Mouse (Mus musculus) midbrain, embryonic 12.5 days (tissue): ENCODE data around the gene Cenpa. TPM values are rescaled to one million over a fixed set of nuclear protein-coding genes. Genes with fewer than 3 reads are reported as not detected.

Experiments
- ATAC-seq: fragments of 200-750 bp; cut with Nextera tagmentation; 2 replicates; pipeline ENCODE4 v1.8.0; 2017; ENCODE audit warnings: low read depth, moderate TSS enrichment, moderate library complexity; ENCODE audit not compliant: low FRiP score
- H3K27ac ChIP-seq: fragments of 300-500 bp; sonication (generic); replicated peaks from 2 replicates; pipeline ENCODE4 v1.5.1; 2016; ENCODE audit warnings: mild to moderate bottlenecking
- H3K27me3 ChIP-seq: fragments of 300-500 bp; sonication (generic); 2 replicates; pipeline ENCODE4 v1.6.1; 2016; ENCODE audit warnings: mild to moderate bottlenecking
- H3K36me3 ChIP-seq: fragments of 300-500 bp; sonication (generic); 2 replicates; pipeline ENCODE4 v1.6.1; 2016
- H3K4me1 ChIP-seq: fragments of 300-500 bp; sonication (generic); 2 replicates; pipeline ENCODE4 v1.6.1; 2016
- H3K4me2 ChIP-seq: fragments of 300-500 bp; sonication (generic); replicated peaks from 2 replicates; pipeline ENCODE4 v1.6.1; 2016; ENCODE audit warnings: mild to moderate bottlenecking, moderate library complexity
- H3K4me3 ChIP-seq: fragments of 300-500 bp; sonication (generic); 2 replicates; pipeline ENCODE4 v1.5.1; 2016; ENCODE audit warnings: mild to moderate bottlenecking
- H3K9ac ChIP-seq: fragments of 300-500 bp; sonication (generic); replicated peaks from 2 replicates; pipeline ENCODE4 v1.6.1; 2016; ENCODE audit warnings: mild to moderate bottlenecking, moderate library complexity
- H3K9me3 ChIP-seq: fragments of 300-500 bp; sonication (generic); 2 replicates; pipeline ENCODE4 v1.6.1; 2016; ENCODE audit warnings: mild to moderate bottlenecking
- WGBS: fragments of 180-500 bp; shearing (Covaris S2); methylation state at CpG from one replicate; pipeline ENCODE4 v1.1.7; 2016; 5-methylcytosine and 5-hydroxymethylcytosine counted together
- polyA plus RNA-seq: library from polyadenylated mRNA; unstranded; fragments of >200 nt; fragmentation: Nextera tagmentation; extraction: Ambion mirVana; gene quantifications from 2 replicates; pipeline ENCODE4 v1.2.1, GENCODE M21; 2016

The Cenpa gene
- polyA plus RNA-seq, 1 experiment from 2014 or later = 290 TPM

GRCm38 (mm10) chr5:30647815-30648560, 18.6 kb upstream of the Cenpa start, which contains the start of gene Slc35f6:
Gene Slc35f6, plus strand, starts transcription at chr5:30647933.
- no peaks in the 10 kb centered on the region for H3K27me3 ChIP-seq

GRCm38 (mm10) chr5:30649558-30649957, 17.0 kb upstream of the Cenpa start:
- peaks cover 16% of the 10 kb centered on the region for H3K4me1 ChIP-seq
- H3K4me2 ChIP-seq = peak overlapping the region; percentile 96; the same call in 1 of the 2 replicates
- no peak overlapping the region for H3K4me3 ChIP-seq
- no peaks in the 10 kb centered on the region for H3K9me3 ChIP-seq
- H3K36me3 ChIP-seq = 0 out of 2 replicates have a peak, but pooled peaks cover 8% of the 10 kb centered on the region
- H3K27ac ChIP-seq = no peak overlapping the region
- no peaks in the 10 kb centered on the region for H3K27me3 ChIP-seq
- 83% methylated on average over 4 of the region's 4 CpGs for WGBS
- H3K9ac ChIP-seq = no peak overlapping the region
- ATAC-seq = no peak

More at GRCm38 (mm10) chr5:30647815-30648560, 18.6 kb upstream of the Cenpa start, which contains the start of gene Slc35f6:
- WGBS = under 1% methylated on average over 37 of the region's 38 CpGs
- peak; percentile 96 for ATAC-seq
- Histone ChIP-seq H3K27ac (peak within 1 kb of the TSS; percentile 67), H3K4me1 (peaks cover 16% of the 10 kb centered on the region), H3K9ac (peak within 1 kb of the TSS; percentile 74), H3K9me3 (no peaks in the 10 kb centered on the region), H3K4me2 (peak within 1 kb of the TSS; percentile 96), H3K36me3 (0 out of 2 replicates have a peak, but pooled peaks cover 5% of the 10 kb centered on the region), H3K4me3 (peak within 1 kb of the TSS; percentile 89)

GRCm38 (mm10) chr5:30650756-30651155, 15.8 kb upstream of the Cenpa start:
- Histone ChIP-seq H3K9ac (no peak overlapping the region), H3K4me1 (peaks cover 16% of the 10 kb centered on the region), H3K9me3 (no peaks in the 10 kb centered on the region), H3K4me2 (no peak overlapping the region), H3K27ac (no peak overlapping the region), H3K27me3 (no peaks in the 10 kb centered on the region), H3K36me3 (peaks cover 20% of the 10 kb centered on the region; the same call in 1 of the 2 replicates), H3K4me3 (no peak overlapping the region)
- 70% methylated on average over 3 of the region's 3 CpGs for WGBS
- ATAC-seq = no peak

- no peak overlapping the region for H3K27ac ChIP-seq
- H3K9me3 ChIP-seq = no peaks in the 10 kb centered on the region
- no peak overlapping the region for H3K4me2 ChIP-seq
- peaks cover 28% of the 10 kb centered on the region; the same call in 1 of the 2 replicates for H3K36me3 ChIP-seq
- ATAC-seq = no peak
- peaks cover 16% of the 10 kb centered on the region for H3K4me1 ChIP-seq
- H3K4me3 ChIP-seq = no peak overlapping the region
- WGBS = 94% methylated on average over 3 of the region's 3 CpGs
- no peak overlapping the region for H3K9ac ChIP-seq
- no peaks in the 10 kb centered on the region for H3K27me3 ChIP-seq
Observed at GRCm38 (mm10) chr5:30651554-30651953, 15.0 kb upstream of the Cenpa start.

- no peak for ATAC-seq
- Histone ChIP-seq H3K9ac (no peak overlapping the region), H3K4me3 (no peak overlapping the region), H3K4me2 (no peak overlapping the region), H3K27me3 (no peaks in the 10 kb centered on the region), H3K36me3 (peaks cover 45% of the 10 kb centered on the region), H3K4me1 (peaks cover 10% of the 10 kb centered on the region), H3K9me3 (no peaks in the 10 kb centered on the region), H3K27ac (no peak overlapping the region)
- 91% methylated on average over 6 of the region's 6 CpGs for WGBS
Observed at GRCm38 (mm10) chr5:30653246-30653645, 13.3 kb upstream of the Cenpa start.

- peaks cover 45% of the 10 kb centered on the region for H3K36me3 ChIP-seq
- H3K27me3 ChIP-seq = no peaks in the 10 kb centered on the region
- WGBS = 89% methylated on average over 8 of the region's 8 CpGs
- ATAC-seq = no peak
- H3K4me2 ChIP-seq = no peak overlapping the region
- H3K4me3 ChIP-seq = no peak overlapping the region
- no peak overlapping the region for H3K27ac ChIP-seq
- H3K4me1 ChIP-seq = no peaks in the 10 kb centered on the region
- H3K9ac ChIP-seq = no peak overlapping the region
- H3K9me3 ChIP-seq = no peaks in the 10 kb centered on the region
Observed at GRCm38 (mm10) chr5:30655042-30655441, 11.5 kb upstream of the Cenpa start.

- Histone ChIP-seq H3K4me3 (no peak overlapping the region), H3K4me1 (no peaks in the 10 kb centered on the region), H3K27me3 (no peaks in the 10 kb centered on the region), H3K4me2 (no peak overlapping the region), H3K27ac (no peak overlapping the region), H3K36me3 (peaks cover 45% of the 10 kb centered on the region), H3K9ac (no peak overlapping the region), H3K9me3 (no peaks in the 10 kb centered on the region)
- 90% methylated on average over 6 of the region's 6 CpGs for WGBS
- ATAC-seq = no peak
Observed at GRCm38 (mm10) chr5:30655526-30656195, 10.9 kb upstream of the Cenpa start.

GRCm38 (mm10) chr5:30659042-30659441, 7.5 kb upstream of the Cenpa start:
- 85% methylated on average over 4 of the region's 4 CpGs for WGBS

GRCm38 (mm10) chr5:30660278-30660677, 6.3 kb upstream of the Cenpa start:
- Histone ChIP-seq H3K9me3 (no peaks in the 10 kb centered on the region), H3K4me3 (no peak overlapping the region), H3K27ac (no peak overlapping the region), H3K27me3 (no peaks in the 10 kb centered on the region), H3K4me1 (no peaks in the 10 kb centered on the region), H3K36me3 (peaks cover 30% of the 10 kb centered on the region), H3K4me2 (no peak overlapping the region), H3K9ac (no peak overlapping the region)
- no peak for ATAC-seq
- WGBS = 86% methylated on average over 1 of the region's 1 CpGs

More at GRCm38 (mm10) chr5:30659042-30659441, 7.5 kb upstream of the Cenpa start:
- Histone ChIP-seq H3K4me2 (no peak overlapping the region), H3K4me1 (no peaks in the 10 kb centered on the region), H3K27me3 (no peaks in the 10 kb centered on the region), H3K9me3 (no peaks in the 10 kb centered on the region), H3K27ac (no peak overlapping the region), H3K36me3 (peaks cover 39% of the 10 kb centered on the region), H3K9ac (no peak overlapping the region), H3K4me3 (no peak overlapping the region)
- no peak for ATAC-seq

GRCm38 (mm10) chr5:30660813-30661212, 5.8 kb upstream of the Cenpa start:
- Histone ChIP-seq H3K27me3 (no peaks in the 10 kb centered on the region), H3K36me3 (peaks cover 25% of the 10 kb centered on the region), H3K9me3 (no peaks in the 10 kb centered on the region), H3K4me1 (no peaks in the 10 kb centered on the region), H3K27ac (no peak overlapping the region), H3K4me2 (no peak overlapping the region), H3K9ac (no peak overlapping the region), H3K4me3 (no peak overlapping the region)
- 99% methylated on average over 5 of the region's 5 CpGs for WGBS
- ATAC-seq = no peak

GRCm38 (mm10) chr5:30665360-30665759, 1.2 kb upstream of the Cenpa start:
- peaks cover 15% of the 10 kb centered on the region for H3K36me3 ChIP-seq
- H3K4me3 ChIP-seq = no peak overlapping the region
- no peaks in the 10 kb centered on the region for H3K27me3 ChIP-seq
- WGBS = 95% methylated on average over 9 of the region's 9 CpGs
- H3K4me1 ChIP-seq = peaks cover 23% of the 10 kb centered on the region
- no peak overlapping the region for H3K27ac ChIP-seq
- no peaks in the 10 kb centered on the region for H3K9me3 ChIP-seq
- H3K9ac ChIP-seq = no peak overlapping the region
- H3K4me2 ChIP-seq = no peak overlapping the region
- ATAC-seq = no peak

GRCm38 (mm10) chr5:30665968-30666367, 609 bp upstream of the Cenpa start:
- H3K9ac ChIP-seq = peak overlapping the region; percentile 42
- H3K27me3 ChIP-seq = no peaks in the 10 kb centered on the region
- H3K4me2 ChIP-seq = peak overlapping the region; percentile 66
- no peak for ATAC-seq
- H3K36me3 ChIP-seq = peaks cover 20% of the 10 kb centered on the region
- H3K4me3 ChIP-seq = peak overlapping the region; percentile 69
- no peaks in the 10 kb centered on the region for H3K9me3 ChIP-seq
- WGBS = 75% methylated on average over 6 of the region's 6 CpGs
- 0 out of 2 replicates have a peak overlapping the region, but pooled peaks have one; percentile 44 for H3K27ac ChIP-seq
- H3K4me1 ChIP-seq = peaks cover 23% of the 10 kb centered on the region
